Mouse (Mus musculus): ENCODE results near the gene Enox1.

The Enox1 gene

GRCm38 (mm10) chr14:77632466-77633171, 476.1 kb downstream of the Enox1 start:
- DNase-seq = no peak

- no peak for DNase-seq
These were observed 476.6 kb downstream of the Enox1 start for GRCm38 (mm10) chr14:77633172-77633542.

GRCm38 (mm10) chr14:77636931-77637330, 480.4 kb downstream of the Enox1 start:
- no peak for DNase-seq

GRCm38 (mm10) chr14:77638148-77638547, 481.6 kb downstream of the Enox1 start:
- no peak for DNase-seq

- DNase-seq = no peak
These were observed 482.1 kb downstream of the Enox1 start for GRCm38 (mm10) chr14:77638616-77639015.

GRCm38 (mm10) chr14:77639586-77639985, 483.0 kb downstream of the Enox1 start:
- DNase-seq = peak; percentile 93

GRCm38 (mm10) chr14:77642314-77642713, 485.8 kb downstream of the Enox1 start:
- no peak for DNase-seq

- DNase-seq = no peak
These were observed 489.6 kb downstream of the Enox1 start for GRCm38 (mm10) chr14:77646196-77646595.

GRCm38 (mm10) chr14:77647017-77647416, 490.5 kb downstream of the Enox1 start:
- DNase-seq = no peak

- peak; percentile 57 to 66 for DNase-seq
These were observed 491.7 kb downstream of the Enox1 start for GRCm38 (mm10) chr14:77648305-77648704.

- no peak for DNase-seq
These were observed 502.2 kb downstream of the Enox1 start for GRCm38 (mm10) chr14:77658739-77659138.

- DNase-seq = no peak
These were observed 505.7 kb downstream of the Enox1 start for GRCm38 (mm10) chr14:77662273-77662672.

- DNase-seq = no peak
These were observed 506.4 kb downstream of the Enox1 start for GRCm38 (mm10) chr14:77662994-77663393.

GRCm38 (mm10) chr14:77668096-77668495, 511.5 kb downstream of the Enox1 start:
- no peak for DNase-seq

- no peak for DNase-seq
These were observed 512.9 kb downstream of the Enox1 start for GRCm38 (mm10) chr14:77669494-77669893.

GRCm38 (mm10) chr14:77670945-77671344, 514.4 kb downstream of the Enox1 start:
- DNase-seq = peak; percentile 77 to 87

GRCm38 (mm10) chr14:77671961-77672360, 515.4 kb downstream of the Enox1 start:
- no peak for DNase-seq

- DNase-seq = no peak
These were observed 516.6 kb downstream of the Enox1 start for GRCm38 (mm10) chr14:77673138-77673537.

- no peak for DNase-seq
These were observed 521.4 kb downstream of the Enox1 start for GRCm38 (mm10) chr14:77677951-77678350.

- peak; percentile 22 to 29 for DNase-seq
These were observed 523.3 kb downstream of the Enox1 start for GRCm38 (mm10) chr14:77679877-77680276.

- DNase-seq = peak in 1 of 2 experiments; percentile 21
These were observed 526.5 kb downstream of the Enox1 start for GRCm38 (mm10) chr14:77682888-77683555.

GRCm38 (mm10) chr14:77689816-77690215, 533.3 kb downstream of the Enox1 start:
- DNase-seq = no peak

- no peak for DNase-seq
These were observed 548.4 kb downstream of the Enox1 start for GRCm38 (mm10) chr14:77705006-77705405.

GRCm38 (mm10) chr14:77706511-77707246, 550.1 kb downstream of the Enox1 start:
- no peak for DNase-seq
